Mouse (Mus musculus): ENCODE measurements around the gene Adal.
"Not testable (repeated sequence)": the region's sequence is repeated elsewhere in the genome, so short reads cannot be mapped to it uniquely, and the experiment has no call there.

Adal gene

DNA sequence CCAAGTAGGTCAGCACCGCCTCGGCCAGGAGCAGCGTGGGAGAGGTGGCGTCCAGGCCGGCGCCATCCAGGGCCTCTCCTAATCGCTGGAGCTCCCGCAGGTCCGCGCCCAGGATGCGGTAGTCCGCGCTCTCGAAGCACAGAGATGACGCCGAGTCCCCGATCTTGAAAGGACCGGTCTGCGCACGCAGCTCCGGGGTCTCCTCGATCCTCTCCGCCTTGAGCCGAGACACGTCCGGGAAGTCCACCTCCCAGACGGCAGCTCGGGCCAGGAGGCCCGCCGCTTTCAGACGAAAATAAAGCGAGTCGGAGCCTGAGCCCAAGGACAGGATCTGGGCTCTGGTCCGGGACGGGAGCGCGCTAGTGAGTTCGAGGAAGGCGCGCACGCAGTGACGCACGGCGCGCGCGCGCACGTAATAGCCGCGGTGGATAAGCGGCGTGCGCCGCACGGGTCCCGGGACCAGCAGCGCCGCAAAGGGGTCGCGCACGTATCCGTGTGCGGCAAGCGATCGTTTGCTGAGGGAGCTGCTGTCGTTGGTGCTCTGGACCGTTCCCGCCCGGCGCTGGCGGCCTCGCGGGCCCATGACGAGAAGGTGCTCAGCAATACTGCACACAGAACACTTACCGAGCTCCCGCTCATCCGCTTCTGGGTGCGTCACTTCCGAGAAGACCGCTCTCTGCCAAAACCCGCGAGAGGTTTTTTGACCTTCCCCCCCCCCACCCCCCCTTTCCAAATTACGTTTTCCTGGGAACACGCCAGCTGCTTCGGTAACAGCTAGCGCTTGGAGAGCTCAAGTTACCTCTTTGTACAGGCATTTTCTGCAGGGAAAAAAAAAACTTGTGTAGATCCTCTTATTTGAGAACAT lies at the start of gene Adal, which contains the start of gene Lcmt2:
Adal (plus strand) TSS at position 411 of the 865 bp plus-strand sequence.
Lcmt2 (minus strand) TSS at position 636 of the 865 bp plus-strand sequence.
- peak; percentile 93 for DNase-seq

DNA sequence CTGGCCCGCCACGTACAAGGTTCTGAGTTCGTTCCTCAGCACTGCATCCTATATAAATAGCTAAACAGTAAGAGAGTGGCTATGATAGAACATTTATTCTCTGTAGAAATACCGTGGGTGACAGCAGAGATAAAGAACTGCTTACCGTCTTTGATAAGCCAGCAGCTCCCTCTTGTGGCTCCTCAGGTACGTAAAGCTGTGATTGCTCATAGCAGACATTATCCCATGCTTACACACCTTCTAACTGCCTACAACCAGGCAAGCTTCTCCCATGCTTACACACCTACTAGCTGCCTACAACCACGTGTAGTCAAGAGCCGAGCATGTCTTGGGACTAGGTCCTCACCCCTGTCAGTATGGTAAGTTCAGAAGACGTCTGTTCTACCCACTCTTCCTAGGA lies 38.2 kb upstream of the Adal start:
- peak; percentile 64 for DNase-seq

DNA sequence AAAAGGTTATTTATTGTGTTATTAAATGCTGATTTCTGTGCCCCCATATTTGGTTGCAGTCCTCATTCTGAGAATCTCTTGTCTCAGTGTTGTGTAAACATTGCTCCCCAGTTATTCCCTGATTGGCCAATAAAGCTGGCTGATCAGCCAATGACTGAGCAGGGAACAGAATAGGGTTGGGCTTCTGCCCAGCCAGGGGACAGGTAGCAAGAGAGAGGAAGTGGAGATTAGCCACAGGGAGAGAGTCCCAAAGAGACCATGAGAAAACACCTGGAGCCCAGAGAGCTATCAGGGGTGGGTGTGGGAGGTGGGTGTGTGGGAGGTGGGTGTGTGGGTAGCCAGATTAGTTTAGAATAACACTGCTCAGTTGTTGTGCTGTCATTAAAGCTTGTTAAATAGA lies 34.3 kb upstream of the Adal start:
- no peak for DNase-seq

DNA sequence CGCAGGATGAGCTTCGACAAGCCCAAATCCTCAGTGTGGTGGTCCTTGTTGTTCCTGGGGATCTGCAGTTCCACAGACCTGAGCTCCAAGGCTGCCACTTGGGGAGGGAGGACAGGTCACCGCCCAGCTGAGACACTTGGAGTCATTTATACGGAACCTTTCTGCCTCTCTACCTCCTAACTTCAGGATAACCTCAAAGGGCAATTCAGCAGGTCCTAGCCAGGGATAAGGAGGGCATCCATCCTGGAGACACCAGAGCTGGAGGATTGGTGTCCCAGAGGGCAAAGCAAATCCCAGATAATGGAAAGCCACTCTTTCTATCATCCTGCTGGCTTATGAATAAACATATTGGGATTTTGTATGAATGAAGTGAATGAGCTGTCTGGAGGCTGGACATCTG lies 30.5 kb upstream of the Adal start, which contains the start of gene Tgm7:
Tgm7 (minus strand) TSS at position 101 of the 400 bp plus-strand sequence.
- no peak for DNase-seq

DNA sequence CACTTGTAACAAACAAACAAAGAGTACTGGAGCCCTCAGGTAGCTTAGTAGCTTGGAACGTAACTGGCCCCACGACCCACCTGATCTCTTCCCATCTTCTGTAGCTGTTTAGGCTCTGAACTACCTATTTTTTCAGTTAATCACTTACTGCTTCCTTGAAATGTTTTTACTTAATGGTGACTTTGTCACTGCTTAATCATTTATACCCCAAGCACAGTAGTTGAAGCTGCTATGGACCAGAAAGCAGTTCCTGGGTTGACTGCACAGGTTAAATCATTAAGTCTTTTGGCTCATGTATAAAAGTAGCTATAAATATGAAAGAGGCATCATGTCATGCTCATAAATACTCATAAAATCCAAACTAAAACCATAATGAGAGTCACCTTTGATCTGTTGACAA lies 24.8 kb upstream of the Adal start:
- no peak for DNase-seq

DNA sequence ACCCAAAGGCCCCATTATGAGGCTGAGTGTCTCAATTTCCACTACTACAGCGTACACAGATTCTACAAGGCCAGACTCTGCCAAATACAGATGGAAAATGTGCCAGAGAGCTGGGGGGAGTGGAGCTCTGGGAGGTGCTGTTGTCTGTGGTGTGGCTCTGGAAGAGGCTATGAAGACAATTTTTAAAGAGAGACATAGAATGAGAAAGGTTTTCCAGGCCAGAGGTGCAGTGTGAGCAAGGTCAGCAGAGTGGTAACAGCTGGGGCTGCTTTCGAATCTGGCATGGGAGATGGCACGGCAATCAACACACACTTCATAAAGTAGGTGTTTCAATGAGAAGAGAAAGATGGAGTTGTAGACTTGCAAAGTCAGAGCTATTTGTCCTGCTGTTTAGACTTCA lies 21.0 kb upstream of the Adal start:
- DNase-seq = no peak

DNA sequence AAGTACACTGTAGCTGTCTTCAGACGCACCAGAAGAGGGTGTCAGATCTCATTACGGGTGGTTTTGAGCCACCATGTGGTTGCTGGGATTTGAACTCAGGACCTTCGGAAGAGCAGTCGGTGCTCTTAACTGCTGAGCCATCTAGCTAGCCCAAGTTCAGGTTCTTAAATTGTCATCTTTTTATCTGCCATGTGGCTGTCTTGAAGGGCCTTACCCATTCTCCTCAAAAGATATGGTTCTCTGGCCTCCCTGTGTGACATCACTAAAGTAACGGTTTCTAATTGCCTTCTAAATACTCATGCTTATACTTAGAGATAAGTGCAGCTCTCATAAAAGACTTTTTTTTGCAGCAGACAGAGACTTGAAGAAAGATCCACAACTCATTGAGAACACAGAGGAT lies 13.9 kb upstream of the Adal start:
- DNase-seq = not testable (repeated sequence)

DNA sequence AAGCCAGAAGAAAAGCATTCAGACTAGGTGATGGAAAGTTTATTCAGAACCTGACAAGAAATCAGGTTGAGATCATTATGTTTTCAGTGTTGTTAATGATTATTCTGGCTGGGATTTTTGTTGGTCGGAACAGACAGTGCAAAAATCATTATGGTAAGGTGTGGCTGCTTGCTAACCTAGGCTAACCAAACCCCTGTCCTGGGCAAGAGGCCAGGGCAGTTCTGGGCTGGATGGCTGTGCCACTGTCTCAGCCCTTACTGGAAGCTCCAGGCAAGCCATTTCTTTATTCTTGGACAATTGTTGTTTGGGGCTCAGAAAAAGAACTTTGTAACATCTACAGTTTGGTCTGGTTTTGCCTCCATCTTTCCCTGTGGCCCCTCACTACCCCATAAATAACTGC lies 12.7 kb upstream of the Adal start:
- DNase-seq = no peak

DNA sequence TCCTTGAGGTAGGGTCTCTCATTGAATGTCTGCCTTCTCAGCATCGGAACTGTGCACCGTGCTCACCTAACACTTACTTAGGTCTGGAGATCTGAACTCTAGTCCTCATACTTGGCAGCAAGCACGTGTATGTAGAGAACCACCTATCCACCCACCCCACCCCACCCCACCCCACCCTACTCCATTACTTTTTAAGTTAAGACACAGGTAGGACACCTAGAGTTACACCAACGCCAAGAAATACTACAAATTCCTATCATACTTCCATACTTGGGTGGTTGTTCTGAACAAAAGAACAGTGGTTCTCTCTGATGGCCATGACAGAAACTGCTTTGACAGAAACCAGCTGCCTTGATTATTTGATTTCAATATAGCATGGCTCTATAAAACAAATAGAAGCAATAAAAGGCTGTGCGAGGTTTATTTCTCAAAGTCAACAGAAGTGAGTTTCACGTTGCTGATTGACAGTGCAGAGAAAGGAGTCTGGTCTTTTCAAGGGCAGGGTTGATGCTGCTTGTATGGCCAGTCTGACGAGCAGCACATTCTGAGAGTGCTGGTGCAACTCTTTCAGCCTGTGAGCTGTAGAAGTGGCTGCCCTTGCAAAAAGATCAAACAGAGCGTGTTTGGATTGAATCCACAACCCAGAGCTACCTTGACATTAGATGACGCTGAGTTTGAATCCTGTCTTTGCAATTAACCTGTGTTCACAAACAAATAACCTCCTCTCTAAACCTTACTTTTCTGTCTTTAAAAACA lies 11.2 kb upstream of the Adal start:
- DNase-seq = no peak

DNA sequence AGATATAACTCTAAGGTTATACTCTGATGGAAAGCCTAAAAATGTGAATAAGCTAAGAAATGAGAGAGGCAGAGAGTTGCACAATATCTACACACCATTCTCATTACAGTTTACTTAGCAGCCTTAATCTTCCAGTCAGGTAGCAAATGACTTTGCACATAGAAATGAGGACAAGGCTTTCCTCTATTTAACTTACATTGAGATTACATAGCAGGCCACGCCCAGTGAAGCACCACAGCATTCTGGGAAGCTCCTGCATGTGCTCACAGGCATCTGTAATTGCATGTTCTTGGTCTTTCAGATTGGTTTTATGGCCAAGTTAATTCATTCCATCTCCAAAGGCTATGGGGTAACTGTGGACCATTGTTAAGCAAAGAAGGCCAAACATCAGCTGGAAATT lies 7.4 kb upstream of the Adal start:
- no peak for DNase-seq

DNA sequence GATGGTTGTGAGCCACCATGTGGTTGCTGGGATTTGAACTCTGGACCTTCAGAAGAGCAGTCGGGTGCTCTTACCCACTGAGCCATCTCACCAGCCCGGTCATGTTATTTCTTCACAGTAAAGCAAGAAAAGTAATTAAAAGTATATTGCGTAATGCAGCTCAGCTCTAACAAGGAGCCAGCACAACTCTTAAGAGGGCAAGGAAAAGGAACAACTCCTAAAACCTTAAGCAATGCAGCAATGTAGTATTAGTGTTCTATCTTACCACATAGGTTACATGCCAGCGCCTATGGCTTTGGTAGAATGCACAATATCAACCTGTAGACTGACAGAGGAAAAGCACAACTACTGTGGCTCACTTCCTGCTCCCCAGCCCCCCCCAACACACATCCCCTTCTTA lies 2.9 kb upstream of the Adal start:
- DNase-seq = no peak

DNA sequence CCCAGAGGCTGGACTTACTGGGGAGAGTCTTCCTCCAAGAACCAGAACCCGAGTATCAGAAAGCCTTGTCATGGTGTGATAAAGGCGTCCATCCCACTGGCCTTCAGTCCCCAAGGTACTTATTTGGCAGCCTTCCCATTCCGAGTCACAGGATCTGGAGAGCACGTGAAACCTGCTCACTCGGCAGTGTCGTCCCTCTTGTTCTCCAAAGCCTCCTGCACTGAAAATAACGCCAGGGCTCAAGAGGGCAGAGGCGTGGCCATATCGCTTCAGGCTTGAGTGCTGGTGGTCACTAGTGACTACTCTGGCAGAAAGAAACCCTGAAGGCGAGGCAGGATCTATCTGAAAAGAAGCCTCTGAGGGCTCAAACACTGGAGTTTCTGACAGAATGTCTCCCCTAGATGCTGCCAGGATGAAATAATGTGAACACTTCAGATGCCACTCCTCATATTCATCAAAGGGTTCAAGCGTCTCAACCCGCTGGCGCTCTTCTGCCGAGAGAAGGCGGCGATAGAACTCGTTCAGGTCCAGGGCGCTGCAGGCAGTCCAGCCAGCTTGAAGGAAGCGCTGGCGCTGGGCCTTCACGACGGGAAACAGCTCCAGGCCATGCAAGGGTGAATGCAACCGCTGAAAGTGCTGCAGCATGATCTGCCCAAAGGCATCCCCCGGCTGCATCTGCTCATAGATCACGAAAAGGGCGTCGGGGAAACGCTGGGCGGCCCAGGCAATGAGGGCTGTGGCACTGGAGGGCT lies 786 bp upstream of the Adal start:
- peak; percentile 72 for DNase-seq

DNA sequence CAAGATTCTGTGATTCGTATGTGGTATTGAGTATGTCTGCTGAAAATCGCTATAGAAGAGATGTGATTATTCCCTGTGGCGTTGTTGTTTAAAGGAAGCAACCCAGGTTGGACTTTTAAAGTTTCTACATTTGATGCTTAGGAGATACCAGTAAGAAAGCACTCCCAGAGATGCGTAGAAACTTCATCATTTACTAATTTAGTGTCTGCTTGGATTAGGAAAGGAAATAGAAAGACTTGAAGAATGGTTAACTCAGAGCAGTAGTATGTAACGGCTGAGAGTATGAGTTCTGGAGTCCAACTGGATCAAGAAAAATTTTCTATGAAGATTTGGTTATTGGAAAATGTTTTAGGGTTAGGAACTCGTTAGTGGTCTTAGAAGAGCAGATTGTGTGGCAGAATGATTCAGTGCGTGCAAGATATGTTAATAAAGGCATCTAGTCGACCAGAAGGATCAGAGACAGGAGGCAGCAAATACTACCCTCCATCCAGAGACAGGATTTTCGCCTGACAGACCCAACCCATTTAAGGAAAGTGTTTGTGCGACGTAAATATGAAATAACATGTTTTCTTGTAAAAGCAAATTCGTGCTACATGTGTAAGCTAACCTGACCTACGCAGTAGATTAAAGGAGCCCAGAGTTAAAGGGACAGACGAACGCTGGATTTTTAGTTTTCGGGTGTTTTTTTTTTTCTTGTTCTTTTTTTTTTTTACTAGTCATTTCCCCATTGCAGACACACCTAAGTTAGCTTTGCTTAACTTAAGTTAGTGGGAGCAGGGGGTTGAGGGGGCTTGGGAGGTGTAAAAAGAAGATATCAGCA lies 1.2 kb downstream of the Adal start:
- no peak for DNase-seq

DNA sequence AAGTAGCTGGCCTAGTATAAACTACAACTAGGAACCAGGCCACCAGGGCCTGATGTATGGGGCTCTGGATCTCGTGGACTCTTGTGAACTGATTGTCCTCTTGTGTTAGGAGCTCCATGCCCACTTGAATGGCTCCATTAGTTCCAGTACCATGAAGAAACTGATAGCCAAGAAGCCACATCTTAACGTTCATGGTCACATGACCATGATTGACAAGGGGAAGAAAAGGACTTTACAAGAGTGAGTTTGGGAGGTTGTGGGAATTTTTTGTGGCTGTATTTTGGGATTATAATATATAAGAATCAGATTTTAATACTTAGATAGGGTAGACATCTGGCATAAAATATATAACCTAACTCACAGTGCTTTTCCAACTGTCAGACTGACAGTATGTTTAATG lies 2.2 kb downstream of the Adal start:
- DNase-seq = no peak

DNA sequence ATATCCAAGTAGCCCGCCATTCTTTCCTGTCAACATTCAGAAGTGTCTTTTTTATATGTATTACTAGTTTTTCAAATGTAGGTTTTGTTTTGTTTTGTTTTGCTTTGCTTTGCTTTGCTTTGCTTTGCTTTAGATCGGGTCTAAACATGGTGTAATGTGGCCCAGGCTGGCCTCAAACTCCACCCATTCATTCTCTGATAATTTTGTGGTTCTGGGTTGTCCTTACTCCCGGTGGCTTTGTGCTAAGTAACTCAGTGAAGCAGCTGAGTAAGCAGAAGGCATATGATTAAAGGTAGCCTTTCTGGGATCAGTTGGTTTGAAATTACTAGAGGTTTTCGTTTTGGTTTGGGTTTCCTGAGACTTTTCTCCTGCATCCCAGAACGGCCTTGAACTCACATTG lies 9.5 kb downstream of the Adal start:
- no peak for DNase-seq

DNA sequence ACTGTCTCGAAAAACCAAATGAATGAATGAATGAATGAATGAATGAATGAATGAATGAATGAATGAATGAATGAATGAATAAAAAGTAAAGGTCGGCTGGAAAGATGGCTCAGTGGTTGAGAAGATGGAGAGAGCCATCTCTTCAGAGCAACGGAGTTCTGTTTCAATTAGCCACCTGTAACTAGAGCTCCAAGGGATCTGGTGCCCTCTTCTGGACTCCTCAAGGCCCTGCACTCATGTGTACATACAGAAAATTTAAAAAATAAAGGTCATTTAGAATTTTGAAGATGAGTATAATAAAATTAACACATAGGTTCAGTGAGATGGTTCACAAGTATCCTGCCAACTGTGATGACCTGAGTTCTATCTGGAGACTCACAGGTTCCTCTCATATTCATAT lies 12.9 kb downstream of the Adal start:
- DNase-seq = no peak

DNA sequence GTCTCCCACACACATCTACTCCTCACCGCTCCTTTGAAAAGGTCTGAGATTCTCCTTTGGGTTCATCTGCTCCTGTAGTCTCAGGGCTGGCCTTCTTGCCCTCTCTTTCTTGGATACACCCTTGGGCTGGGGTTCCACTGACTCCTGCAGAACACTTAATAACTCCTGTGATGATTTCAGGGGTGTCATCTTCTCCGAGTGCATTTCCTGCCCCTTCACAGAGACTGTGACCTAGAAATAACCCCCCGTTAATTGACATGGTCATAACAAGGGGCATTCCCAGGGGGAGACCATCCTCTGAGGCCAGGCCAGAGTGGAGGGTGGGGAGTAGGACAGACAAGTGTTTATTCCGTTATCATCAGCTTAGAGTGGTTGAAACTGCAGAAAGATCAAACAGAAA lies 28.9 kb downstream of the Adal start:
- no peak for DNase-seq

DNA sequence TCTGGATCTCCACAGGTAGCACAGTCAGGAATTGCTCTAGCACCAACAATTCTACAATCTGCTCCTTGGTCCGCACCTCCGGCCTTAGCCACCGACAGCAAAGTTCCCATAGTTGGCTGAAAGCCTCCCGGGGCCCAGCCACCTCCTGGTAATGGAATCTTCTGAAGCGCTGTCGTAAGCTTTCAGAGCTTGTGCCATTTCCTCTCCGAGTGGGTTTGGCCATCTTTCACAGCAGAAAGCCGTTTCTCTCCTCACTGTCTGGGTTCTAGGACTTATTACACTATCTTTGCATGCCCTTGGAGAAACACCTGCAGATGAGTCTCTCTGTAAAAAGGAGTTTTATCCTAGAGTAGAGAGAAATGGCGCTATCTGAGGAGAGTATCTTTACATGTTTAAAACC lies 29.7 kb downstream of the Adal start:
- no peak for DNase-seq

DNA sequence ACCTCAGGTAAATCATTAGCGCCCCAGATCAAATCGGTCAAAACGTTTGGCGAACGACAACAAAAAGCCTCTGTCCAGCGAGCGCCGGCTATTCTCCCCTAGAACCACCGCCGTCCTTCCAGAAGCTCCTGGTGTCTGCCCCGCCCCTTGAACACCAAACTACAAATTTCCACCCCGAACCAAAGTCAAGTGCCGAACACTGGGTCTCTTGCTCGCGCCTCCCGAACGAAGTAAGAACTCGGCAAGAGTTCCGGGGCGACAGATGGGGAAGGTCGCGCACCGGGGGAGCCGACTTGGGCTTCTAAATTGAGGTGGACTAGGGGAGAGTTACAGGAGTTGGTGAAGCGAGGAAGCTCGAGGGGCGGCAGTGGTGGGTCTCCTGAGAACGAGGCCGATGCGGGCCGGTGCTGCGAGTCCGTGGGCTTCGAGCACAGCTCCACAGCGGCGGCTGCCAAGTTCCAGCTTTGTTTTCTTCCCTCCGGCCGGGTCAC lies 30.3 kb downstream of the Adal start, which contains the start of gene Tubgcp4:
Tubgcp4 (plus strand) TSS at position 174 of the 491 bp plus-strand sequence.
- no peak for DNase-seq

DNA sequence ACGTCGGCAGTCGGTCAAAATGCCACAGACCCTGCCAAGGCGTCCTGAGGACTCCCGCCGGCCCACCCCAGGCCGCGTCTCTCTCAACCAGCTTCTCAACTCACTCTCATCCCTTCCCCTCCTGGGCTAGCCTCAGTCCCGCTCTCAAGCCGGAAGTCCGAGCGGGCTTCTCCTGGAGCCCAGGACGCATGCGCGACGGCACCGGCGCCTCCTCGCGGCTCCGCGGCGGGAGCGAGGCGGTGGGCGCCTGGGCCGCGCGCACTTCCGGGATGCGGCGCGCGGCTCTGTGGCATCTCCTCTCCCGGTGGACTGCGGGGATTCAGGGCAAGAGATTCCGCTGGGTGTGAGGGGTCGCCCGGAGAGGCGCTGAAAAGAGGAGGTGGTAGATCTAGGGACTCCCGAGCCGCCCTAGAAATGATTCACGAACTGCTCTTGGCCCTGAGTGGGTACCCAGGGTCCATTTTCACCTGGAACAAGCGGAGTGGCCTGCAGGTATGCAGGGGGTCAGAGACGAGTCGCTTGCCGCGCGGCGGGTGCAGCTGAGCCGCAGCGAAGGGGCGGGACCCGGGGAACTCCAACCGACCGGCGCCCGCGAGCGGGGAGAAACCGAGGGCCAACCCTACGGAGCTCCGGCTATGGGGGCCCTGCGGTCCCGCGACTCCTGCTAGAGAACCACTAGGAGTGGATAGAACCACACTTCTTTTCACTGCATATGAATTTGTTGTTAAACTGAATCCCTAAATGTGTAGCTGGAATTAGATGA lies 30.9 kb downstream of the Adal start, which contains the start of gene Zscan29:
Zscan29 (minus strand) TSS at position 146 of the 763 bp plus-strand sequence.
- peak; percentile 87 for DNase-seq

DNA sequence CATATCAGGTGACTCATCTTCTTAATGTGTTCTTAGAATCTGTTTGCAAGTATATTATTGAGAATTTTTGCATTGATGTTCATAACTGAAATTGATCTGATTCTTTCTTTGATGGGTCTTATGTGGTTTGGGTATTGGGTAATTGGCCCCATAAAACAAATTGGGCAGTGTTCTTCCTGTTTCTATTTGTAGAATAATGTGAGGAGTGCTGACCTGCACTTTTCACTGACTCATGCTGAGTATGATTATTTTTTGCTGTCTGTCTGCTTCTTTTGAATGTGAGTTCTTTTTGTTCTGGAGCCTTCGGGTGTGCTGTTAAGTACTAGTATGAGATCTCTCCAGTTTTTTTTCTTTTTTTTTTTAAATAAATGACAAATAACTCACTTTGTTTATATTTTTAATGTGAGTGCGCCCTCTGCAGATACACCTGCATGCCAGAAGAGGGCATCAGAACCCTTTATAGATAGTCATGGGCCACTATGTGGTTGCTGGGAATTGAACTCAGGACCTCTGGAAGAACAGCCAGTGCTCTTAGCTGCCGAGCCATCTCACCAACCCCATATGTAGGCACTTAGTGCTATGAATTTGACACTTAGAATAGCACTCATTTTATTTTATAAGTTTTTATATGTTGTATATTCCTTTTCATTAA lies 38.7 kb downstream of the Adal start:
- DNase-seq = no peak
